26 mouse cellular contexts compared by ENCODE assay signal in the genomic region with DNA sequence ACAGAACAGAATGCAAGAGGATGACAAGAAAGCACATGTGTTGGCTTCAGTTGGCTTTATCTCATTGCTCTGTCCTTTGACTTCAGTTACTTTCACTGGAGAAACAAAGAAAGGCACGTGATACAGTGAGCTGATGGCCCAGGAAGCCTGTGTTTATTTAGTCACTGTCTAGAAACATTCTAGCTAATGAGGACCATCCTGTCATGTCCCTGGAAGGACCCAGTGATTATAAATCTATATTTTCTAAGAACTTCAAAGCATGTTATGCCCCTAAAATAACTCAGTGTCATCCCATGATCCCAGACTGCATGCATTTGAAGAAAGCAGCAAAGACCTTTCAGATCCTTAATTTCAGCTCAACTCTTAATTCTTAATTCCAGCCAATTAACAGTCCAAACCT.
"Had no signal": no experiment of that assay in that cellular context is flagged by ENCODE, and none has a peak within 500 bp of the region (broad histone marks: within the 10 kb centered on the region; RNA-seq: fewer than 3 reads in every experiment).

No protein-coding gene starts in this region.

- DNase-seq: gastrocnemius, adult 2 months; gastrocnemius, postnatal 10 days; gastrocnemius, postnatal 25 days; heart, adult 18-20 months; heart, postnatal 10 days; heart, postnatal 4 days; kidney, adult 18-20 months; kidney, adult 9 months; kidney, postnatal 14 days; kidney, postnatal 36 days; liver had no signal

- H3K27me3 ChIP-seq: heart, embryonic 12.5 days; hindbrain, embryonic 12.5 days; intestine, embryonic 15.5 days; limb, embryonic 12.5 days had no signal

- H3K4me3 ChIP-seq: gastrocnemius, adult 2 months; heart, embryonic 10.5 days; heart, embryonic 12.5 days; hindbrain, embryonic 10.5 days; hindbrain, embryonic 12.5 days; intestine, embryonic 15.5 days; layer of hippocampus, adult 2 months; left cerebral cortex, adult 2 months; limb, embryonic 10.5 days; limb, embryonic 12.5 days had no signal

- ATAC-seq: forebrain, embryonic 16.5 days; hindbrain, embryonic 16.5 days; inflammation-experienced regulatory T-cells, adult 6 months; intestine, embryonic 15.5 days; intestine, postnatal 0 days had no signal

- H3K36me3 ChIP-seq: heart, embryonic 12.5 days; intestine, embryonic 15.5 days had no signal

- H3K4me1 ChIP-seq: heart, embryonic 10.5 days; heart, embryonic 12.5 days; hindbrain, embryonic 10.5 days; hindbrain, embryonic 12.5 days; intestine, embryonic 15.5 days; limb, embryonic 10.5 days; limb, embryonic 12.5 days had no signal

- H3K4me2 ChIP-seq: heart, embryonic 12.5 days; hindbrain, embryonic 12.5 days; hindbrain, embryonic 14.5 days; intestine, embryonic 15.5 days; limb, embryonic 12.5 days; liver, embryonic 11.5 days had no signal

- H3K9ac ChIP-seq: heart, embryonic 12.5 days; hindbrain, embryonic 12.5 days; hindbrain, embryonic 14.5 days; intestine, embryonic 15.5 days; limb, embryonic 12.5 days had no signal

- H3K27ac ChIP-seq: gastrocnemius, adult 2 months; heart, embryonic 10.5 days; hindbrain, embryonic 10.5 days; hindbrain, embryonic 12.5 days; hindbrain, embryonic 14.5 days; intestine, embryonic 15.5 days; layer of hippocampus, adult 2 months; left cerebral cortex, adult 2 months; limb, embryonic 10.5 days; limb, embryonic 12.5 days had no signal

- H3K9me3 ChIP-seq: heart, embryonic 10.5 days; heart, embryonic 12.5 days; hindbrain, embryonic 10.5 days; hindbrain, embryonic 12.5 days; intestine, embryonic 15.5 days; limb, embryonic 10.5 days; limb, embryonic 12.5 days had no signal
